Mouse (Mus musculus): Measurements from ENCODE around the gene Donson. TPM values are rescaled to one million over a fixed set of nuclear protein-coding genes. Genes with fewer than 3 reads are reported as not detected.

The Donson gene
- polyA plus RNA-seq, 1 experiment, result 25.6 TPM

- Histone ChIP-seq H3K27ac (ENCODE audit: insufficient read depth, low read length) (0 out of 2 replicates have a peak overlapping the region, but pooled peaks have one; percentile 16), H3K4me1 (ENCODE audit: control insufficient read depth, insufficient read depth, low read length) (peaks cover 4% of the 10 kb centered on the region; the same call in 1 of the 2 replicates), H3K4me3 (ENCODE audit: insufficient read depth, low read length) (peak overlapping the region; percentile 72)
- no peak for TF ChIP-seq POLR2A (IDR thresholded peaks at IDR 0.05; ENCODE audit: low read depth, low read length)
- TF ChIP-seq CTCF (IDR thresholded peaks at IDR 0.05; ENCODE audit: borderline replicate concordance, insufficient read depth, low read length), result no peak
Observed at GRCm38 (mm10) chr16:91727433-91727832, 38.9 kb upstream of the Donson start.

- TF ChIP-seq POLR2A (IDR thresholded peaks at IDR 0.05; ENCODE audit: low read depth, low read length), result no peak
- peak; percentile 58; the same call in 1 of the 2 replicates for TF ChIP-seq CTCF (IDR thresholded peaks at IDR 0.05; ENCODE audit: borderline replicate concordance, insufficient read depth, low read length)
- no peak overlapping the region for H3K27ac ChIP-seq (ENCODE audit: insufficient read depth, low read length)
- no peaks in the 10 kb centered on the region; the same call in 1 of the 2 replicates for H3K4me1 ChIP-seq (ENCODE audit: control insufficient read depth, insufficient read depth, low read length)
- no peak overlapping the region for H3K4me3 ChIP-seq (ENCODE audit: insufficient read depth, low read length)
Observed at GRCm38 (mm10) chr16:91724247-91724646, 35.7 kb upstream of the Donson start.

GRCm38 (mm10) chr16:91717399-91717798 lies 28.8 kb upstream of the Donson start:
- Histone ChIP-seq H3K4me1 (ENCODE audit: control insufficient read depth, insufficient read depth, low read length) (no peaks in the 10 kb centered on the region), H3K4me3 (ENCODE audit: insufficient read depth, low read length) (no peak overlapping the region), H3K27ac (ENCODE audit: insufficient read depth, low read length) (no peak overlapping the region)
- TF ChIP-seq CTCF (IDR thresholded peaks at IDR 0.05; ENCODE audit: borderline replicate concordance, insufficient read depth, low read length) (no peak), POLR2A (IDR thresholded peaks at IDR 0.05; ENCODE audit: low read depth, low read length) (no peak)

GRCm38 (mm10) chr16:91716927-91717349 lies 28.4 kb upstream of the Donson start:
- no peaks in the 10 kb centered on the region for H3K4me1 ChIP-seq (ENCODE audit: control insufficient read depth, insufficient read depth, low read length)
- H3K27ac ChIP-seq (ENCODE audit: insufficient read depth, low read length), result no peak overlapping the region
- TF ChIP-seq CTCF (IDR thresholded peaks at IDR 0.05; ENCODE audit: borderline replicate concordance, insufficient read depth, low read length) (no peak), POLR2A (IDR thresholded peaks at IDR 0.05; ENCODE audit: low read depth, low read length) (no peak)
- no peak overlapping the region for H3K4me3 ChIP-seq (ENCODE audit: insufficient read depth, low read length)

GRCm38 (mm10) chr16:91710241-91710640 lies 21.7 kb upstream of the Donson start:
- TF ChIP-seq CTCF (IDR thresholded peaks at IDR 0.05; ENCODE audit: borderline replicate concordance, insufficient read depth, low read length) (no peak), POLR2A (IDR thresholded peaks at IDR 0.05; ENCODE audit: low read depth, low read length) (no peak)
- Histone ChIP-seq H3K27ac (ENCODE audit: insufficient read depth, low read length) (no peak overlapping the region), H3K4me1 (ENCODE audit: control insufficient read depth, insufficient read depth, low read length) (no peaks in the 10 kb centered on the region), H3K4me3 (ENCODE audit: insufficient read depth, low read length) (no peak overlapping the region)

- 0 out of 2 replicates have a peak, but pooled peaks have one; percentile 20 for TF ChIP-seq CTCF (IDR thresholded peaks at IDR 0.05; ENCODE audit: borderline replicate concordance, insufficient read depth, low read length)
- TF ChIP-seq POLR2A (IDR thresholded peaks at IDR 0.05; ENCODE audit: low read depth, low read length), result no peak
- H3K4me1 ChIP-seq (ENCODE audit: control insufficient read depth, insufficient read depth, low read length), result no peaks in the 10 kb centered on the region
- no peak overlapping the region for H3K27ac ChIP-seq (ENCODE audit: insufficient read depth, low read length)
- no peak overlapping the region for H3K4me3 ChIP-seq (ENCODE audit: insufficient read depth, low read length)
Observed at GRCm38 (mm10) chr16:91704603-91705340, 16.2 kb upstream of the Donson start.

- TF ChIP-seq CTCF (IDR thresholded peaks at IDR 0.05; ENCODE audit: borderline replicate concordance, insufficient read depth, low read length) (no peak), POLR2A (IDR thresholded peaks at IDR 0.05; ENCODE audit: low read depth, low read length) (no peak)
- no peak overlapping the region for H3K4me3 ChIP-seq (ENCODE audit: insufficient read depth, low read length)
- no peak overlapping the region for H3K27ac ChIP-seq (ENCODE audit: insufficient read depth, low read length)
Observed at GRCm38 (mm10) chr16:91702771-91703188, 14.2 kb upstream of the Donson start.

GRCm38 (mm10) chr16:91701908-91702307 lies 13.3 kb upstream of the Donson start:
- no peaks in the 10 kb centered on the region for H3K4me1 ChIP-seq (ENCODE audit: control insufficient read depth, insufficient read depth, low read length)
- TF ChIP-seq CTCF (IDR thresholded peaks at IDR 0.05; ENCODE audit: borderline replicate concordance, insufficient read depth, low read length) (no peak), POLR2A (IDR thresholded peaks at IDR 0.05; ENCODE audit: low read depth, low read length) (no peak)
- H3K27ac ChIP-seq (ENCODE audit: insufficient read depth, low read length), result no peak overlapping the region
- H3K4me3 ChIP-seq (ENCODE audit: insufficient read depth, low read length), result no peak overlapping the region

More at GRCm38 (mm10) chr16:91702771-91703188, 14.2 kb upstream of the Donson start:
- no peaks in the 10 kb centered on the region for H3K4me1 ChIP-seq (ENCODE audit: control insufficient read depth, insufficient read depth, low read length)

GRCm38 (mm10) chr16:91698995-91699394 lies 10.4 kb upstream of the Donson start:
- Histone ChIP-seq H3K4me3 (ENCODE audit: insufficient read depth, low read length) (no peak overlapping the region), H3K4me1 (ENCODE audit: control insufficient read depth, insufficient read depth, low read length) (no peaks in the 10 kb centered on the region), H3K27ac (ENCODE audit: insufficient read depth, low read length) (no peak overlapping the region)
- TF ChIP-seq CTCF (IDR thresholded peaks at IDR 0.05; ENCODE audit: borderline replicate concordance, insufficient read depth, low read length) (no peak), POLR2A (IDR thresholded peaks at IDR 0.05; ENCODE audit: low read depth, low read length) (no peak)

GRCm38 (mm10) chr16:91695108-91695755 lies 6.7 kb upstream of the Donson start:
- no peak for TF ChIP-seq CTCF (IDR thresholded peaks at IDR 0.05; ENCODE audit: borderline replicate concordance, insufficient read depth, low read length)
- no peak for TF ChIP-seq POLR2A (IDR thresholded peaks at IDR 0.05; ENCODE audit: low read depth, low read length)
- Histone ChIP-seq H3K4me1 (ENCODE audit: control insufficient read depth, insufficient read depth, low read length) (no peaks in the 10 kb centered on the region), H3K4me3 (ENCODE audit: insufficient read depth, low read length) (no peak overlapping the region), H3K27ac (ENCODE audit: insufficient read depth, low read length) (no peak overlapping the region)

Data from embryonic fibroblast, embryonic 13.5 days (primary cell).